Mouse (Mus musculus) lung, embryonic 16.5 days (tissue): ENCODE measurements around the gene Cacul1. TPM values are rescaled to one million over a fixed set of nuclear protein-coding genes. Genes with fewer than 3 reads are reported as not detected.

Experiments
- ATAC-seq: fragments of 200-750 bp; cut with Nextera tagmentation; 2 replicates; pipeline ENCODE4 v1.8.0; 2017; ENCODE audit warnings: low read depth, mild to moderate bottlenecking, moderate library complexity
- H3K27ac ChIP-seq: fragments of 300-500 bp; sonication (generic); 2 replicates; pipeline ENCODE4 v1.5.1; 2014; ENCODE audit warnings: mild to moderate bottlenecking, control low read depth, low read length
- H3K27me3 ChIP-seq: fragments of 300-500 bp; sonication (generic); 2 replicates; pipeline ENCODE4 v1.6.1; 2014; ENCODE audit warnings: low read depth, low read length, mixed read lengths; ENCODE audit not compliant: control insufficient read depth, insufficient read depth
- H3K36me3 ChIP-seq: fragments of 300-500 bp; sonication (generic); 2 replicates; pipeline ENCODE4 v1.6.1; 2014; ENCODE audit warnings: low read length; ENCODE audit not compliant: control insufficient read depth, insufficient read depth
- H3K4me1 ChIP-seq: fragments of 300-500 bp; sonication (generic); replicated peaks from 2 replicates; pipeline ENCODE4 v1.6.1; 2014; ENCODE audit warnings: low read length, mixed read lengths; ENCODE audit not compliant: control insufficient read depth, insufficient read depth
- H3K4me2 ChIP-seq: fragments of 300-500 bp; sonication (generic); 2 replicates; pipeline ENCODE4 v1.6.1; 2014; ENCODE audit warnings: low read depth, low read length, control low read depth
- H3K4me3 ChIP-seq: fragments of 300-500 bp; sonication (generic); 2 replicates; pipeline ENCODE4 v1.5.1; 2014; ENCODE audit warnings: mild to moderate bottlenecking, low read length, control low read depth
- H3K9ac ChIP-seq: fragments of 300-500 bp; sonication (generic); 2 replicates; pipeline ENCODE4 v1.6.1; 2014; ENCODE audit warnings: low read length, control low read depth
- H3K9me3 ChIP-seq: fragments of 300-500 bp; sonication (generic); 2 replicates; pipeline ENCODE4 v1.6.1; 2016; ENCODE audit warnings: low read length; ENCODE audit not compliant: control insufficient read depth
- WGBS: fragments of 180-500 bp; shearing (Covaris S2); extraction: QIAGEN DNeasy Blood & Tissue Kit; methylation state at CpG from one replicate; pipeline ENCODE4 v1.1.7; 2014; 5-methylcytosine and 5-hydroxymethylcytosine counted together
- polyA plus RNA-seq: library from polyadenylated mRNA; unstranded; fragments of >200 nt; fragmentation: Nextera tagmentation; extraction: Ambion mirVana; gene quantifications from 2 replicates; pipeline ENCODE4 v1.2.1, GENCODE M21; 2015

Cacul1 gene
- polyA plus RNA-seq, 1 experiment from 2014 or later = 12.7 TPM

- WGBS = 85% methylated on average over 2 of the region's 2 CpGs
These were observed 37.5 kb downstream of the Cacul1 start for GRCm38 (mm10) chr19:60543302-60543701.

GRCm38 (mm10) chr19:60531897-60532296, 48.9 kb downstream of the Cacul1 start:
- no peak for ATAC-seq
- Histone ChIP-seq H3K4me2 (no peak overlapping the region), H3K4me3 (no peak overlapping the region), H3K36me3 (peaks cover 6% of the 10 kb centered on the region), H3K4me1 (peaks cover 3% of the 10 kb centered on the region; the same call in 1 of the 2 replicates), H3K9me3 (no peaks in the 10 kb centered on the region), H3K27me3 (no peaks in the 10 kb centered on the region), H3K27ac (no peak overlapping the region), H3K9ac (no peak overlapping the region)
- WGBS = 88% methylated on average over 2 of the region's 2 CpGs

More at GRCm38 (mm10) chr19:60543302-60543701, 37.5 kb downstream of the Cacul1 start:
- Histone ChIP-seq H3K4me3 (no peak overlapping the region), H3K4me2 (no peak overlapping the region), H3K4me1 (no peaks in the 10 kb centered on the region), H3K27ac (no peak overlapping the region), H3K27me3 (no peaks in the 10 kb centered on the region), H3K36me3 (peaks cover 2% of the 10 kb centered on the region), H3K9me3 (no peaks in the 10 kb centered on the region), H3K9ac (no peak overlapping the region)
- no peak for ATAC-seq

GRCm38 (mm10) chr19:60530171-60530570, 50.7 kb downstream of the Cacul1 start:
- no peak overlapping the region for H3K9ac ChIP-seq
- H3K27me3 ChIP-seq = no peaks in the 10 kb centered on the region
- no peak overlapping the region for H3K4me3 ChIP-seq
- H3K36me3 ChIP-seq = peaks cover 6% of the 10 kb centered on the region
- no peak overlapping the region for H3K4me2 ChIP-seq
- H3K27ac ChIP-seq = no peak overlapping the region
- no peak for ATAC-seq
- H3K4me1 ChIP-seq = peaks cover 3% of the 10 kb centered on the region; the same call in 1 of the 2 replicates
- 93% methylated on average over 1 of the region's 1 CpGs for WGBS
- H3K9me3 ChIP-seq = no peaks in the 10 kb centered on the region

GRCm38 (mm10) chr19:60529302-60529701, 51.5 kb downstream of the Cacul1 start:
- ATAC-seq = no peak
- no peak overlapping the region for H3K27ac ChIP-seq

GRCm38 (mm10) chr19:60528602-60529001, 52.2 kb downstream of the Cacul1 start:
- Histone ChIP-seq H3K9ac (no peak overlapping the region), H3K4me3 (no peak overlapping the region), H3K9me3 (no peaks in the 10 kb centered on the region), H3K4me1 (no peaks in the 10 kb centered on the region), H3K4me2 (no peak overlapping the region), H3K27me3 (no peaks in the 10 kb centered on the region), H3K36me3 (peaks cover 6% of the 10 kb centered on the region), H3K27ac (no peak overlapping the region)
- no peak for ATAC-seq
- WGBS = 68% methylated on average over 3 of the region's 3 CpGs

More at GRCm38 (mm10) chr19:60529302-60529701, 51.5 kb downstream of the Cacul1 start:
- Histone ChIP-seq H3K4me1 (no peaks in the 10 kb centered on the region), H3K27me3 (no peaks in the 10 kb centered on the region), H3K9ac (no peak overlapping the region), H3K9me3 (no peaks in the 10 kb centered on the region), H3K36me3 (peaks cover 6% of the 10 kb centered on the region), H3K4me2 (no peak overlapping the region), H3K4me3 (no peak overlapping the region)
- 74% methylated on average over 1 of the region's 1 CpGs for WGBS

GRCm38 (mm10) chr19:60526876-60527275, 53.9 kb downstream of the Cacul1 start:
- no peak overlapping the region for H3K4me2 ChIP-seq
- no peak overlapping the region for H3K9ac ChIP-seq
- no peaks in the 10 kb centered on the region for H3K9me3 ChIP-seq
- no peak for ATAC-seq
- no peak overlapping the region for H3K27ac ChIP-seq
- no peaks in the 10 kb centered on the region for H3K4me1 ChIP-seq
- no peak overlapping the region for H3K4me3 ChIP-seq
- H3K27me3 ChIP-seq = no peaks in the 10 kb centered on the region
- 85% methylated on average over 4 of the region's 4 CpGs for WGBS
- H3K36me3 ChIP-seq = 0 out of 2 replicates have a peak, but pooled peaks cover 4% of the 10 kb centered on the region

GRCm38 (mm10) chr19:60525086-60525485, 55.7 kb downstream of the Cacul1 start:
- Histone ChIP-seq H3K9me3 (no peaks in the 10 kb centered on the region), H3K9ac (no peak overlapping the region), H3K27me3 (no peaks in the 10 kb centered on the region), H3K27ac (peak overlapping the region; percentile 80), H3K36me3 (0 out of 2 replicates have a peak, but pooled peaks cover 4% of the 10 kb centered on the region), H3K4me3 (no peak overlapping the region), H3K4me2 (no peak overlapping the region), H3K4me1 (no peaks in the 10 kb centered on the region)
- 85% methylated on average over 1 of the region's 1 CpGs for WGBS
- ATAC-seq = peak; percentile 49; the same call in 1 of the 2 replicates

- 65% methylated on average over 3 of the region's 3 CpGs for WGBS
- H3K27me3 ChIP-seq = no peaks in the 10 kb centered on the region
- no peak overlapping the region for H3K9ac ChIP-seq
- no peaks in the 10 kb centered on the region for H3K4me1 ChIP-seq
- ATAC-seq = peak; percentile 89
- peak overlapping the region; percentile 80 for H3K27ac ChIP-seq
- H3K4me3 ChIP-seq = no peak overlapping the region
- H3K36me3 ChIP-seq = 0 out of 2 replicates have a peak, but pooled peaks cover 4% of the 10 kb centered on the region
- H3K9me3 ChIP-seq = no peaks in the 10 kb centered on the region
- no peak overlapping the region for H3K4me2 ChIP-seq
These were observed 56.1 kb downstream of the Cacul1 start for GRCm38 (mm10) chr19:60524678-60525077.

- Histone ChIP-seq H3K27ac (no peak overlapping the region), H3K9ac (no peak overlapping the region)
- 84% methylated on average over 3 of the region's 3 CpGs for WGBS
These were observed 60.7 kb downstream of the Cacul1 start for GRCm38 (mm10) chr19:60520131-60520530.

GRCm38 (mm10) chr19:60515064-60515463, 65.8 kb downstream of the Cacul1 start:
- H3K9me3 ChIP-seq = no peaks in the 10 kb centered on the region
- no peaks in the 10 kb centered on the region for H3K27me3 ChIP-seq
- H3K4me3 ChIP-seq = no peak overlapping the region
- no peak overlapping the region for H3K9ac ChIP-seq
- no peak overlapping the region for H3K4me2 ChIP-seq
- 53% methylated on average over 2 of the region's 2 CpGs for WGBS
- no peaks in the 10 kb centered on the region for H3K4me1 ChIP-seq
- no peak overlapping the region for H3K27ac ChIP-seq
- H3K36me3 ChIP-seq = no peaks in the 10 kb centered on the region
- ATAC-seq = no peak

More at GRCm38 (mm10) chr19:60520131-60520530, 60.7 kb downstream of the Cacul1 start:
- Histone ChIP-seq H3K4me2 (no peak overlapping the region), H3K27me3 (no peaks in the 10 kb centered on the region), H3K4me3 (no peak overlapping the region), H3K36me3 (no peaks in the 10 kb centered on the region), H3K9me3 (no peaks in the 10 kb centered on the region), H3K4me1 (no peaks in the 10 kb centered on the region)
- no peak for ATAC-seq
